Mouse (Mus musculus) limb, embryonic 11.5 days (tissue): Measurements from ENCODE around the gene Vwa5a. TPM values are rescaled to one million over a fixed set of nuclear protein-coding genes. Genes with fewer than 3 reads are reported as not detected.

ENCODE experiments used
- ATAC-seq: fragments of 200-750 bp; cut with Nextera tagmentation; 2 replicates; pipeline ENCODE4 v1.8.0; 2017; ENCODE audit warnings: low read depth; ENCODE audit not compliant: insufficient number of reproducible peaks, low FRiP score, low TSS enrichment
- DNase-seq: peaks from one replicate; pipeline ENCODE4 v3.0.0-alpha.2; 2015; ENCODE audit warnings: low spot score
- H3K27ac ChIP-seq: fragments of 300-500 bp; sonication (generic); replicated peaks from 2 replicates; pipeline ENCODE4 v1.5.1; 2014; ENCODE audit warnings: low read depth, mild to moderate bottlenecking, low read length
- H3K27me3 ChIP-seq: fragments of 300-500 bp; sonication (generic); 2 replicates; pipeline ENCODE4 v1.6.1; 2014; ENCODE audit warnings: mild to moderate bottlenecking, low read length, mixed read lengths; ENCODE audit not compliant: control insufficient read depth, insufficient read depth
- H3K36me3 ChIP-seq: fragments of 300-500 bp; sonication (generic); 2 replicates; pipeline ENCODE4 v1.6.1; 2014; ENCODE audit warnings: mild to moderate bottlenecking, low read length, moderate library complexity, mixed read lengths; ENCODE audit not compliant: control insufficient read depth, insufficient read depth
- H3K4me1 ChIP-seq: fragments of 300-500 bp; sonication (generic); 2 replicates; pipeline ENCODE4 v1.6.1; 2014; ENCODE audit warnings: low read length, mixed read lengths; ENCODE audit not compliant: control insufficient read depth, insufficient read depth
- H3K4me2 ChIP-seq: fragments of 300-500 bp; sonication (generic); 2 replicates; pipeline ENCODE4 v1.6.1; 2014; ENCODE audit warnings: low read depth, mild to moderate bottlenecking, moderate library complexity; ENCODE audit not compliant: severe bottlenecking
- H3K4me3 ChIP-seq: fragments of 300-500 bp; sonication (generic); 2 replicates; pipeline ENCODE4 v1.5.1; 2014; ENCODE audit warnings: low read depth, low read length
- H3K9ac ChIP-seq: fragments of 300-500 bp; sonication (generic); 2 replicates; pipeline ENCODE4 v1.6.1; 2014; ENCODE audit warnings: mild to moderate bottlenecking, low read length
- H3K9me3 ChIP-seq: fragments of 300-500 bp; sonication (generic); 2 replicates; pipeline ENCODE4 v1.6.1; 2016; ENCODE audit warnings: low read length; ENCODE audit not compliant: control insufficient read depth
- WGBS: fragments of 180-500 bp; shearing (Covaris S2); extraction: QIAGEN DNeasy Blood & Tissue Kit; methylation state at CpG from one replicate; pipeline ENCODE4 v1.1.7; 2014; 5-methylcytosine and 5-hydroxymethylcytosine counted together
- polyA plus RNA-seq: library from polyadenylated mRNA; unstranded; fragments of >200 nt; fragmentation: Nextera tagmentation; extraction: Ambion mirVana; gene quantifications from 2 replicates; pipeline ENCODE4 v1.2.1, GENCODE M21; 2014

The Vwa5a gene
- polyA plus RNA-seq = 10.2 and 11.9 TPM in 2 replicates

- peak; percentile 78; the same call in 1 of the 2 replicates for ATAC-seq
- Histone ChIP-seq H3K4me3 (peak within 1 kb of the TSS; percentile 47), H3K4me1 (no peaks in the 10 kb centered on the region), H3K27ac (no peak within 1 kb of the TSS), H3K27me3 (no peaks in the 10 kb centered on the region), H3K4me2 (peak within 1 kb of the TSS; percentile 48), H3K36me3 (no peaks in the 10 kb centered on the region), H3K9me3 (no peaks in the 10 kb centered on the region), H3K9ac (peak within 1 kb of the TSS; percentile 43)
- no peak for DNase-seq
- WGBS = 6% methylated on average over 4 of the region's 4 CpGs
Measured at GRCm38 (mm10) chr9:38718102-38718501, at the start of gene Vwa5a. Gene Vwa5a (plus strand): TSS chr9:38718268.

DNA sequence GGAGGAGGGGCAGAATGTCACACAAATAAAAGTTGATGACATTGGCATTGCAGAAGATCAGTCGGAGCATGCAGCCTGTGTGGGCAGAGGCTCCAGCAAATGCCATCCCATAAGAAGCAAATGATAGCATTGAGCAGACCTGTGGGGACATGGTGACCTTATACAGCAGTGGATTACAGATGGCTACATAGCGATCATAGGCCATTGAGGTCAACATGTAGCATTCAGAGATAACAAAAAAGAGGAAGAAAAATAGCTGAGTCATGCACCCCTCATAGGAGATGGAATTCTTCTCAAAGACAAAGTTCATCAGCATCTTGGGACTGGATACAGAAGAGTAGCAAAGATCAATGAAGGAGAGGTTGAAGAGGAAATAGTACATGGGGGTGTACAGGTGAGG, 45.2 kb upstream of the Vwa5a start:
- Histone ChIP-seq H3K9me3 (no peaks in the 10 kb centered on the region), H3K27ac (no peak overlapping the region), H3K36me3 (no peaks in the 10 kb centered on the region), H3K4me1 (no peaks in the 10 kb centered on the region), H3K4me2 (no peak overlapping the region), H3K9ac (no peak overlapping the region), H3K4me3 (no peak overlapping the region), H3K27me3 (no peaks in the 10 kb centered on the region)
- 84% methylated on average over 2 of the region's 2 CpGs for WGBS
- ATAC-seq (no peak), DNase-seq (no peak)

- H3K9ac ChIP-seq = no peak within 1 kb of the TSS
- no peaks in the 10 kb centered on the region for H3K27me3 ChIP-seq
- no peaks in the 10 kb centered on the region for H3K9me3 ChIP-seq
- no peak within 1 kb of the TSS for H3K27ac ChIP-seq
- no peak within 1 kb of the TSS for H3K4me2 ChIP-seq
- WGBS = 88% methylated on average over 2 of the region's 2 CpGs
- no peaks in the 10 kb centered on the region for H3K36me3 ChIP-seq
- no peak within 1 kb of the TSS for H3K4me3 ChIP-seq
- DNase-seq (no peak), ATAC-seq (no peak)
- H3K4me1 ChIP-seq = no peaks in the 10 kb centered on the region
Measured at GRCm38 (mm10) chr9:38674501-38674900, 43.6 kb upstream of the Vwa5a start, which contains the start of gene Olfr918. Gene Olfr918 (minus strand): TSS chr9:38674601.

DNA sequence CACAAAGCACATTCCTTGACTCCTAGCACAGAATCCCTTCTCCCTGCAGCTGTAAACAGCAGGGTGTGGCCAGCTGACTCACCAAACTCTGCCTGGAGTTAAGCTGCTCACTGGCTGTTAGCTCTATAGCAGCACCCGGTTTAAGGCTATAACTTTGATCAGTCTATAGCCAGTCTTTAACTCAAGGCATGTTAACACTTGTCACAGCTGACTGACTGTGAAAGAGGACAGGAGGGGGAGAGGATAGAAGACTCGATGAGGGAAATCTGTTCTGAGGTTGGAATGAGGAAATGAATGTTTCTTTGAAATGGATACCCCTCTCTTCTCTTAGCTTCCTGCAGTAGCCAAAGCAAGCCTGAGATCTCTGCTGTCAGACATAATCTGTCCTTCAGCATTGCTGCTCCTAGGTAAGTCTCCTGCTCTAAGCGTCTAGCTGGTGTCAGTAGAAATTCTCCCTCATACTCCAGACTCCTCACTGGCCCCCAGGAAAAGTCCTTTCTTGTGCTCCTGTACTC, 916 bp downstream of the Vwa5a start:
- Histone ChIP-seq H3K27me3 (no peaks in the 10 kb centered on the region), H3K9ac (peak overlapping the region; percentile 43; the same call in 1 of the 2 replicates), H3K4me1 (no peaks in the 10 kb centered on the region), H3K36me3 (no peaks in the 10 kb centered on the region), H3K9me3 (no peaks in the 10 kb centered on the region), H3K27ac (no peak overlapping the region), H3K4me3 (peak overlapping the region; percentile 47), H3K4me2 (peak overlapping the region; percentile 48)
- DNase-seq = no peak
- ATAC-seq = no peak
- WGBS = 2% methylated on average over 3 of the region's 3 CpGs

DNA sequence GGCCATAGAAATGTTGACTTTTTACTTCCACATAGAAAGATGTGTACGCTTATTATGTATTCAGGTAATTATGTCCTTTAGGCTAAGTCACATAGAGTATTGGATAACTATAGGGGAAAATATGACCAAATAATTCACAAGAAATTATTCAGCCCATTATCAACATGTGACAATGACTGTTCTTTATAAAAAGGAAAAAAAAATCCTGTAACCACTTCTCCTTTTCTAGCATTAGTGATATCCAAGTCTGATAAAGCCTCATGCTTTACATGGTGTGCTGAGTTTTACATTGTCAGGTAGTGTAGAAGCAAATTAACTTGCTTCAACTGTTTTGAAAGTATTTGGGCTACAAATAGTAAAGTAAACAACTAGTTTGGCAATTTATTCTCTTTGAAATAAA, 6.0 kb downstream of the Vwa5a start:
- DNase-seq = no peak
- Histone ChIP-seq H3K4me2 (no peak overlapping the region), H3K4me1 (no peaks in the 10 kb centered on the region), H3K4me3 (no peak overlapping the region), H3K36me3 (no peaks in the 10 kb centered on the region; the same call in 1 of the 2 replicates), H3K27me3 (no peaks in the 10 kb centered on the region), H3K9me3 (no peaks in the 10 kb centered on the region), H3K27ac (no peak overlapping the region), H3K9ac (no peak overlapping the region)
- 95% methylated on average over 1 of the region's 1 CpGs for WGBS
- no peak for ATAC-seq

DNA sequence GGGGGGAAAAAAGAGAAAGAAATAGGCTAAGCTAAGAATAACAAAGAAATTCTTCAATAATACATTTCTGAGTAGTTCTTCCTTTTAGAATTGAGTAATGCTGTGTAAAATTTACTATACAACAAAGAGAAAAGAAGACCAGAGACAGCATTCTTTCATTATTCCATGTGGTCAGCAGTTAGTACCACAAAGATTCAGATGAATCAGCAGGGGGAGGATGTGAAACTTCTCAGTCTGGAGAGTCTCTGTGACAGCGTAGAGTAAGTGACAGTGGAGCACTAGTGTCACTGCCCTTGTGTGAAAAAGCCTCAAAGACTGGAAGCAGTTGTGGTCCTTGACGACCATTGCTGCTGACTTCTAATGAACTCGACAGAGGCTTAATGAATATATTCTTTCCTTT, 10.2 kb downstream of the Vwa5a start:
- no peak for DNase-seq
- H3K4me1 ChIP-seq = no peaks in the 10 kb centered on the region
- H3K27me3 ChIP-seq = no peaks in the 10 kb centered on the region
- H3K27ac ChIP-seq = no peak overlapping the region
- no peak overlapping the region for H3K4me3 ChIP-seq
- H3K36me3 ChIP-seq = no peaks in the 10 kb centered on the region; the same call in 1 of the 2 replicates
- H3K9ac ChIP-seq = no peak overlapping the region
- no peaks in the 10 kb centered on the region for H3K9me3 ChIP-seq
- 79% methylated on average over 3 of the region's 3 CpGs for WGBS
- H3K4me2 ChIP-seq = no peak overlapping the region
- no peak for ATAC-seq

- H3K9ac ChIP-seq = no peak overlapping the region
- no peaks in the 10 kb centered on the region for H3K4me1 ChIP-seq
- 85% methylated on average over 1 of the region's 1 CpGs for WGBS
- H3K36me3 ChIP-seq = no peaks in the 10 kb centered on the region
- H3K27me3 ChIP-seq = no peaks in the 10 kb centered on the region
- H3K4me2 ChIP-seq = no peak overlapping the region
- no peak for ATAC-seq
- H3K9me3 ChIP-seq = no peaks in the 10 kb centered on the region
- no peak overlapping the region for H3K27ac ChIP-seq
- no peak overlapping the region for H3K4me3 ChIP-seq
- no peak for DNase-seq
Measured at GRCm38 (mm10) chr9:38741408-38741807, 23.3 kb downstream of the Vwa5a start.

- no peak for ATAC-seq
- Histone ChIP-seq H3K4me3 (no peak overlapping the region), H3K4me2 (no peak overlapping the region), H3K27ac (no peak overlapping the region), H3K27me3 (no peaks in the 10 kb centered on the region), H3K36me3 (no peaks in the 10 kb centered on the region), H3K9ac (no peak overlapping the region), H3K9me3 (no peaks in the 10 kb centered on the region), H3K4me1 (no peaks in the 10 kb centered on the region)
- DNase-seq = no peak
- 89% methylated on average over 4 of the region's 4 CpGs for WGBS
Measured at GRCm38 (mm10) chr9:38744619-38745315, 26.7 kb downstream of the Vwa5a start.
